Mouse (Mus musculus): ENCODE data around the gene Hoxd3.

- TF ChIP-seq EP300 (IDR thresholded peaks at IDR 0.05) (no peak), CTCF (IDR thresholded peaks at IDR 0.05) (no peak)
Observed at GRCm38 (mm10) chr2:74707599-74707998, 4.1 kb upstream of the Hoxd3 start.
